Mouse (Mus musculus): ENCODE measurements around the gene Cnot11.

DNA sequence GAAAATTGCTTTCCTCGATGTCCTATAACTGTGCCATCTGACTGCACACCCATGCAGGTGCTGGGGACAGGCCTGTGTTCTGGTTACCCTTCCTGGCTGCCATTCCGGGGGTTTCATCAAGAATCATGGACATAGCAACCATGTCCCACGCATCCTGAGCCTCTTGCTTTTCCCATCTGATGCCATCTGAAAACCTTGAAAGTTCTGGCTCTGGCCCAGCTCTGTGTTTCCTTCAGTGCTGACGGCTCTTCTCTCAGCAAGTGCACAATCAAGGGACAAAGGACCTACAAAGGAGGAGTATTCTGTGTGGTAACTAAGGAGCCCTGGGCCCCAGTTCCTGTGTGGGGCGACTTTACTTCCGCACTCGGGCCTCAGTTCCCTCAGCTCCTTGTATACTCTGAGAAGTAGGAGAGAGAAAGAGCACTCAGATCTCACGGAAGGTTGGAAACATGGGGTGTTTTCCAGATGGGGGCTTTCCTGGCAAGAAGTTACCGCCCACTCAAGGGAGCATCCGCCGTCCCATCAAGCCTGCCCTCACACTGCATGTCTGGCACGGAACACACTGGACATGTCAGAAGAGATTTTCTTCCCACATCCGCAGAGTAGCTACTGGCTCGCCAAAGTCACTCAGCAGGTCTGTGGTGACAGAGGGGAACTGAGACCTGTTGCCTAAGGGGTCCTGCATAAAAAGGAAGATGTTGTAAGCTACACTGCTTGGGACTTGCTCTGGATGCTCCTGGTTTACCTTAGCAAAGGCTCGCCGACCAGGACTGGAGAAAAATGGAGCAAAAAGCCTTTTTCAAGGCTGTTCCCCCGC lies 31.8 kb upstream of the Cnot11 start:
- TF ChIP-seq CTCF (IDR thresholded peaks at IDR 0.05; ENCODE audit: low read depth, low read length), result no peak
- TF ChIP-seq GATA1 (IDR thresholded peaks at IDR 0.05; ENCODE audit: borderline replicate concordance, low read length), result no peak

All from G1E (cell line).